In the genomic region with DNA sequence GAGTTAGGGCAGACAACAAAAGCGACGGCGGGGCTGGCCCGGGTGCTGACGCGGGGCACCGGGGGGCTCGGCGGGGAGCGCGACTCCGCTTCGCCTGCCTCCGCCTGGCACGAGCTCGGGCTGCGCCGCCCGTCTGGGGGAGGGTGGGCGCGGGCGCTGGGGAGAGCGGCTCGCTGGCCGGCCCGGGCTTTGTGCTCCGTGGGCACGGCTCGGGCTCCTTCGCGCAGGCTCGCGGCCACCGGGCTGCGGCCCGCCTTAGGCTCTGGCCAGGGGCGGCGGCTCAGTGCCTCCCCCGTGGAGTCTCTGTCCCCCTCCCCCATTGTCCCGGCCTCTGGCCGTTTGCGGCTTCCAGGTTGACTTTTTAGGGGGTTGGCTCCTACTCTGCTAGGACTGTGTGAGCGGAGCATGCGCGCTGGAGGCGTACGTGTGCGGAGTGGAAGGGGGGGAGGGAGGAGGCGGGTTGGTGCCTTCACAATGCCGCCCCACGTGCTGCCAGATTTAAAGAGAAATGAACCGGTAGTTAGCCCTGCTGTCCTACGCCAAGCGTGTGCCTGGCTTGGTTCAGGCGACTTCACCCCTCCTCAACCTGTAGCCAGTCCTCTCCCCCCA, we compare ENCODE assay signal across 8 mouse cellular contexts. TPM values are rescaled to one million over a fixed set of nuclear protein-coding genes. Genes with fewer than 3 reads are reported as not detected.
A peak's percentile ranks its signal among the peaks of the same experiment; 100 is the strongest.
DNase-seq lines count a peak whose midpoint lies in the region; ATAC-seq lines count a peak whose summit lies in the region.

No protein-coding gene starts in this region.

- H3K4me1 ChIP-seq in hindbrain, embryonic 16.5 days (ENCODE audit: control insufficient read depth, insufficient read depth, low read depth, low read length), result peaks cover 7% of the 10 kb centered on the region

- H3K4me3 ChIP-seq in hindbrain, embryonic 16.5 days (ENCODE audit: low read length), result peak overlapping the region; percentile 72
- peak overlapping the region; percentile 29 for H3K4me3 ChIP-seq in macrophage (ENCODE audit: inconsistent target)

- H3K9ac ChIP-seq in hindbrain, embryonic 16.5 days (ENCODE audit: low read depth, low read length), result peak overlapping the region; percentile 85

- peaks cover 49% of the 10 kb centered on the region for H3K79me2 ChIP-seq in macrophage (ENCODE audit: inconsistent target)

- H3K27me3 ChIP-seq in hindbrain, embryonic 16.5 days (replicated peaks; ENCODE audit: control insufficient read depth, insufficient read depth, low read length), result no peaks in the 10 kb centered on the region

- peak overlapping the region; percentile 73 for H3K4me2 ChIP-seq in hindbrain, embryonic 16.5 days (ENCODE audit: low read length)

- no peaks in the 10 kb centered on the region for H3K36me3 ChIP-seq in hindbrain, embryonic 16.5 days (ENCODE audit: control insufficient read depth, insufficient read depth, low read length)
- H3K36me3 ChIP-seq in macrophage (ENCODE audit: inconsistent target), result no peaks in the 10 kb centered on the region

- H3K27ac ChIP-seq in hindbrain, embryonic 16.5 days (ENCODE audit: low read depth, low read length), result peak overlapping the region; percentile 99
- H3K27ac ChIP-seq in macrophage, result no peak overlapping the region

- DNase-seq in WW6 (ENCODE audit: low read depth, low spot score), result peak; percentile 97
- peak; percentile 60 to 86 for DNase-seq in cerebellum, postnatal 4 days (ENCODE audit: low spot score in 2 of 2)
- DNase-seq in gastrocnemius, adult 18-20 months (ENCODE audit: low spot score), result peak; percentile 93
- DNase-seq in left cerebral cortex, adult 18-20 months (ENCODE audit: low spot score in 2 of 2), result peak; percentile 87 to 91
- DNase-seq in right cerebral cortex, adult 18-20 months, result peak; percentile 93
- DNase-seq in urinary bladder, postnatal 10 days (ENCODE audit: low spot score), result peak; percentile 59

- under 1% methylated on average over 33 of the region's 55 CpGs for WGBS in hindbrain, embryonic 16.5 days
- under 1% methylated on average over 50 of the region's 55 CpGs for WGBS in macrophage (ENCODE audit: missing documents)

- H3K9me3 ChIP-seq in hindbrain, embryonic 16.5 days (ENCODE audit: control insufficient read depth, low read length), result no peaks in the 10 kb centered on the region

- peak; percentile 92 for ATAC-seq in hindbrain, embryonic 16.5 days

RNA-seq across cellular contexts. Expression of a gene that starts 1.1 kb away (rescaled TPM):
- total RNA-seq in gastrocnemius, adult 18-20 months (2021), result 10 to 100 TPM; 81.3 to 82.5 TPM
- 76.5 and 82.2 TPM in 2 replicates for polyA plus RNA-seq in hindbrain, embryonic 16.5 days (2015; fragmentation: Nextera tagmentation; extraction: Ambion mirVana)
- 10 to 100 TPM; 45.8 to 47.2 TPM for total RNA-seq in left cerebral cortex, adult 18-20 months (2021)
- total RNA-seq in macrophage (2018; cell fraction: chromatin; rRNA removed), result 10 to 100 TPM in 21 of 26 experiments, 1 to 10 TPM in 5; 4.9 to 23.3 (median 14.5) TPM
- total RNA-seq in macrophage (2018; cell fraction: cytosol; rRNA removed), result 10 to 100 TPM; 17.2 to 26.3 (median 22.8) TPM
- total RNA-seq in macrophage (2018; cell fraction: nucleus; rRNA removed), result 10 to 100 TPM in 24 of 26 experiments, 1 to 10 TPM in 2; 7.8 to 32.6 (median 17.2) TPM
- polyA plus RNA-seq in macrophage (2018), result 20.8 to 32.9 TPM (median 26.7 TPM) in 3 replicates

RNA-seq across cellular contexts. Expression of a gene that starts 57.9 kb away (rescaled TPM):
- under 1 TPM; 0.19 to 0.39 TPM for total RNA-seq in gastrocnemius, adult 18-20 months (2021)
- 0.09 TPM in 1 of 2 replicates, not detected in the other for polyA plus RNA-seq in hindbrain, embryonic 16.5 days (2015; fragmentation: Nextera tagmentation; extraction: Ambion mirVana)
- under 1 TPM; 0.21 to 0.28 TPM for total RNA-seq in left cerebral cortex, adult 18-20 months (2021)
- 1 to 10 TPM in 2 of 26 experiments, under 1 TPM in 14, not detected in 10; 0.22 to 1.3 (median 0.55) TPM for total RNA-seq in macrophage (2018; cell fraction: chromatin; rRNA removed)
- under 1 TPM in 22 of 26 experiments, not detected in 4; 0.05 to 0.39 (median 0.17) TPM for total RNA-seq in macrophage (2018; cell fraction: cytosol; rRNA removed)
- total RNA-seq in macrophage (2018; cell fraction: nucleus; rRNA removed), result 1 to 10 TPM in 2 of 26 experiments, under 1 TPM in 15, not detected in 9; 0.12 to 1.1 (median 0.50) TPM
- not detected in 3 replicates for polyA plus RNA-seq in macrophage (2018)
